Mouse (Mus musculus) heart, postnatal 0 days (tissue): ENCODE results near the gene Gm44502. TPM values are rescaled to one million over a fixed set of nuclear protein-coding genes. Genes with fewer than 3 reads are reported as not detected.

ENCODE experiments used
- ATAC-seq: fragments of 200-750 bp; cut with Nextera tagmentation; 2 replicates; pipeline ENCODE4 v1.8.0; 2017; ENCODE audit warnings: low read depth, moderate number of reproducible peaks, moderate library complexity; ENCODE audit not compliant: insufficient read depth
- DNase-seq: peaks from one replicate; pipeline ENCODE4 v3.0.0-alpha.2; 2016; ENCODE audit warnings: low spot score
- H3K27ac ChIP-seq: fragments of 300-500 bp; sonication (generic); 2 replicates; pipeline ENCODE4 v1.5.1; 2014; ENCODE audit warnings: low read depth, mild to moderate bottlenecking
- H3K27me3 ChIP-seq: fragments of 300-500 bp; sonication (generic); 2 replicates; pipeline ENCODE4 v1.6.1; 2014; ENCODE audit warnings: low read length, mixed read lengths; ENCODE audit not compliant: control insufficient read depth, insufficient read depth
- H3K36me3 ChIP-seq: fragments of 300-500 bp; sonication (generic); replicated peaks from 2 replicates; pipeline ENCODE4 v1.6.1; 2014; ENCODE audit warnings: low read length, mixed read lengths; ENCODE audit not compliant: control insufficient read depth, insufficient read depth
- H3K4me1 ChIP-seq: fragments of 300-500 bp; sonication (generic); 2 replicates; pipeline ENCODE4 v1.6.1; 2014; ENCODE audit warnings: antibody characterized with exemption; ENCODE audit not compliant: control insufficient read depth, insufficient read depth
- H3K4me2 ChIP-seq: fragments of 300-500 bp; sonication (generic); 2 replicates; pipeline ENCODE4 v1.6.1; 2014; ENCODE audit warnings: low read depth, mild to moderate bottlenecking, low read length, moderate library complexity
- H3K4me3 ChIP-seq: fragments of 300-500 bp; sonication (generic); 2 replicates; pipeline ENCODE4 v1.5.1; 2014; ENCODE audit warnings: low read depth, low read length
- H3K9ac ChIP-seq: fragments of 300-500 bp; sonication (generic); replicated peaks from 2 replicates; pipeline ENCODE4 v1.6.1; 2014; ENCODE audit warnings: low read depth, low read length, mixed read lengths
- H3K9me3 ChIP-seq: fragments of 300-500 bp; sonication (generic); replicated peaks from 2 replicates; pipeline ENCODE4 v1.6.1; 2016; ENCODE audit warnings: low read length; ENCODE audit not compliant: control insufficient read depth
- CTCF ChIP-seq: IDR thresholded peaks from 2 replicates; pipeline ENCODE4 v1.5.1; 2016; ENCODE audit warnings: antibody characterized with exemption, control low read depth, low read depth
- EP300 ChIP-seq: IDR thresholded peaks from 2 replicates; pipeline ENCODE4 v1.6.1; 2016; ENCODE audit warnings: antibody characterized with exemption, low read depth
- WGBS: fragments of 180-500 bp; shearing (Covaris S2); extraction: QIAGEN DNeasy Blood & Tissue Kit; methylation state at CpG from one replicate; pipeline ENCODE4 v1.1.7; 2014; 5-methylcytosine and 5-hydroxymethylcytosine counted together
- polyA plus RNA-seq: library from polyadenylated mRNA; unstranded; fragments of >200 nt; fragmentation: Nextera tagmentation; extraction: Ambion mirVana; gene quantifications from 2 replicates; pipeline ENCODE4 v1.2.1, GENCODE M21; 2015
- total RNA-seq: library from RNA; depleted of rRNA; stranded (reverse); fragments of >200 nt; gene quantifications from 2 replicates; pipeline ENCODE4 v1.2.3, GENCODE M21; 2014; ENCODE audit warnings: low replicate concordance

Gene Gm44502
- total and polyA plus RNA-seq, 2 experiments from 2014 or later, result 0.08 to 0.82 TPM

DNA sequence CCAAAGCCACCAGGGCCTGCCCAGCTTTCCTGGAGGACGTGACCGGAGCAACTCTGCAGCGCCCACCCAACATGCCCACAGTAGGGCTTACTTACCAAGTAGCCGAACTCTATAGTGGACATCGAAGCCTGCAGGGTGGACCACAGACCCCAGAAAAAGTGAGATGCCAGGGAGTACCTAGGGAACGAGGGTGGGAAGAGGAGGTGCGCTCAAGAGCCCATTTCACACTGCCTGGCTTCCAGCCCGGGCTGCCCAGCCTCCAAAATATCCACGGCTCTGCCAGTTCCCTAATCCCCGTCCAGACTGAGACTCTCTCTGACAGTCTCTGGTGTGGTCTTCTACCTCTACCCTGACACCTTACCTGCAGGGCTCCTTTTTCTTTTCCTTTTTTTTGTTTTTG lies 2.8 kb downstream of the Gm44502 start:
- ATAC-seq, result no peak
- Histone ChIP-seq H3K27me3 (no peaks in the 10 kb centered on the region), H3K9me3 (no peaks in the 10 kb centered on the region), H3K4me2 (peak overlapping the region; percentile 60; the same call in 1 of the 2 replicates), H3K9ac (no peak overlapping the region), H3K4me3 (no peak overlapping the region), H3K36me3 (peaks cover 18% of the 10 kb centered on the region), H3K4me1 (peaks cover 36% of the 10 kb centered on the region), H3K27ac (peak overlapping the region; percentile 100)
- no peak for DNase-seq
- TF ChIP-seq CTCF (no peak), EP300 (no peak)
- WGBS, result 58% methylated on average over 10 of the region's 10 CpGs

DNA sequence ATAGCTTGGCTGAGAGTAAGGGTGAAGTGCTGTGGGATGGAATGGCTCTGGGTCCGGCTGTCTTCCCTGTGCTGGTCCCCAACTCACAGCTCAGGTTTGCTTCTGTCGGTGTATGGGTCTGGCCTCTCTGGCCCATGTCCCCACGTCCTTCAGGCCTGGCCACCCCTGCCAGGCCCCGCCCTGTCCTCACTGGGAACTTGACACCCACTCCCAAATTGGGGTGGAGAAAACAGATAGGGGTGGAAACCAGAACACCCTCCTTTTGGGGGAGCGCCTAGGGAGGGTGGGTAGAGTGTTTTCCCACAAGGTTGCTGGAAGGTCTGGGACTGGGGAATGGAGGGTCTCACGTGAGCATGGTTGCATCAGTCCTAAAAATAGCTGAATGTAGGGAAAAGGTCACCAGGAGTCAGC lies 3.8 kb downstream of the Gm44502 start, which contains the start of gene Cpt1b:
Cpt1b (minus strand) TSS at position 153 of the 411 bp plus-strand sequence.
- peak; percentile 81 for ATAC-seq
- peak; percentile 92 for DNase-seq
- peak within 1 kb of the TSS; percentile 60 for H3K4me2 ChIP-seq
- no peaks in the 10 kb centered on the region for H3K27me3 ChIP-seq
- peaks cover 33% of the 10 kb centered on the region for H3K4me1 ChIP-seq
- WGBS, result 16% methylated on average over 6 of the region's 6 CpGs
- peak within 1 kb of the TSS; percentile 66 for H3K4me3 ChIP-seq
- peak within 1 kb of the TSS; percentile 93 for H3K9ac ChIP-seq
- H3K27ac ChIP-seq, result peak within 1 kb of the TSS; percentile 100
- no peaks in the 10 kb centered on the region for H3K9me3 ChIP-seq
- peaks cover 27% of the 10 kb centered on the region for H3K36me3 ChIP-seq
- TF ChIP-seq EP300, result peak; percentile 98
- TF ChIP-seq CTCF, result no peak

DNA sequence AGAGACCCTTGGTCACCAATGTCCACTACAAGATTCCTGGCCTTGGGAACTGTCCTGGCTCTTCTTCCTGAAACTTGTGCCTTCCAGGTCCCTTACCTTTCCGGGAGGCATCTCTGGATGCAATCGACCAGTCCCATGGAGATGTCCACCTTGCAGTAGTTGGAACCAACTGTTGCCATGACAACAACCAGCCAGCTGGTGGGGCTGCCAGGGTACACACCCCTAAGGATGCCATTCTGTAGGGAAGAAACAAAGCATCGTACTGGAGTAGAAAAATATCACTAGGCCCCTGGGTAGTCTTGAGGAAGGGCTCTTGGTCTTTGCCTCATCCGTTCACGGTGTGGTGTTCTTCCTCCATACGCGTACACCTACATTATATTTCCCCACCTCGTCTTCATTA lies 4.9 kb downstream of the Gm44502 start:
- H3K9me3 ChIP-seq, result no peaks in the 10 kb centered on the region
- ATAC-seq, result no peak
- peaks cover 37% of the 10 kb centered on the region for H3K36me3 ChIP-seq
- no peak for TF ChIP-seq CTCF
- TF ChIP-seq EP300, result no peak
- peaks cover 33% of the 10 kb centered on the region for H3K4me1 ChIP-seq
- peak overlapping the region; percentile 60 for H3K4me2 ChIP-seq
- peak overlapping the region; percentile 93 for H3K9ac ChIP-seq
- no peaks in the 10 kb centered on the region for H3K27me3 ChIP-seq
- H3K27ac ChIP-seq, result peak overlapping the region; percentile 100
- no peak for DNase-seq
- H3K4me3 ChIP-seq, result peak overlapping the region; percentile 66
- 62% methylated on average over 8 of the region's 8 CpGs for WGBS

DNA sequence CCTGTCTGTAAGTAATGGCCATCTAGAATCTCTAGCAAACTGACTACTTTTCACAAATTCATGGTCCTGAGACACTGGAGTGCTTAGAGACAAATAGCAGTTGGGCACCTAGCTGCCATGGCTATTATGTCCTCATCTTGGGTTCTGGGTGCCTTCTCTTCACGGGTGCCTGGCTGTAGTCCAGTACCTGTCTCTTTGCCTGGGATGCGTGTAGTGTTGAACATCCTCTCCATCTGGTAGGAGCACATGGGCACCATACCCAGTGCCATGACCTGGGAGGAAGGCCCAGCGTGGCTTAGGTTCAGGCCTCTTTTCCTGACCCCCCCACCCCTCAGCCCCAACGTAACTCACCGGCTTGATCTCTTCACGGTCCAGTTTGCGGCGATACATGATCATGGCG lies 7.6 kb downstream of the Gm44502 start:
- H3K27me3 ChIP-seq, result no peaks in the 10 kb centered on the region
- 91% methylated on average over 9 of the region's 9 CpGs for WGBS
- no peak for TF ChIP-seq CTCF
- TF ChIP-seq EP300, result no peak
- peaks cover 53% of the 10 kb centered on the region for H3K36me3 ChIP-seq
- H3K9ac ChIP-seq, result no peak overlapping the region
- H3K9me3 ChIP-seq, result no peaks in the 10 kb centered on the region
- no peak overlapping the region for H3K27ac ChIP-seq
- ATAC-seq (no peak), DNase-seq (no peak)
- H3K4me3 ChIP-seq, result no peak overlapping the region
- H3K4me1 ChIP-seq, result peaks cover 20% of the 10 kb centered on the region
- no peak overlapping the region for H3K4me2 ChIP-seq

DNA sequence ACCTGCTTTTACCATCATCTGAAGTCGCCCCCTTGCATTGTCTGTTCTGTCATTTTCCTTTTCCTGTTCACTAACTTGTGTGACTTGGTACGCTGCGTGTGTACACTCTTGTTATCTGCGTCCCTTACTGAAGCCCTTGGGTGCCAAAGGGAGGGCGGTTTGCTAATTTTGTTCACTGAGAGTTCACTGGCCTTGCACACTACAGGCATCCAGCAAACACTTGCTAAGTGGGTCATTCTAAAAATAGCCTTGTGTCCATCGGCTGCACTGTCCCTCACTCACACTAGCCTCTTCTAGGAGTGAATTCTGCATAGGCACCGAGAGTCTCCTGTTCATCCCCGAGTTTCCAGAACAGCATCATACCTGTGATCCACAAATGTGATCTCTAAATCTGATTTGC lies 14.2 kb downstream of the Gm44502 start:
- DNase-seq, result peak; percentile 89
- Histone ChIP-seq H3K36me3 (peaks cover 41% of the 10 kb centered on the region), H3K27me3 (no peaks in the 10 kb centered on the region), H3K4me2 (peak overlapping the region; percentile 22), H3K27ac (peak overlapping the region; percentile 79), H3K4me3 (no peak overlapping the region), H3K4me1 (no peaks in the 10 kb centered on the region), H3K9me3 (no peaks in the 10 kb centered on the region), H3K9ac (no peak overlapping the region)
- ATAC-seq, result peak; percentile 91
- TF ChIP-seq CTCF (no peak), EP300 (peak; percentile 78; the same call in 1 of the 2 replicates)
- 38% methylated on average over 8 of the region's 8 CpGs for WGBS

DNA sequence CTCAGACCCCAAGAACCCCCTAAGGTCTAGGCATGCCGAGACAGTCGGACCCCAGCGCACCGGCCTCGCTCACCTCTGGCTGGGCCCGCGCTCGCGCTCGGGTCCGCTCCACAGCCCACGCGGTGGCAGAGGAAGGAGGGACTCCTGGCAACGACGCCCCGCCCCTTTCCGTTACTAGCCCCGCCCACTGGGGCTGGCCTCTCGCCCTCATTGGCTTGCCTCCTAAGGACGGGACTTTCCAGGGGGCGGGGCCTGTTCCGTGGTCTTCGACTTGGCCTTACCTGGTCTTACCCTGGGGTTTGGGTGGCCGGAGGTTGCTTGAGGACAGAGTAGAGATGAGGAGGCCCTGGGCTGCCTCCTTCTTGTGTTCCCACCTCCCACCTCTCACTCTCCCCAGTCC lies 19.4 kb downstream of the Gm44502 start, which contains the start of gene Syce3:
Syce3 (minus strand) TSS at position 386 of the 400 bp plus-strand sequence.
- ATAC-seq, result no peak
- WGBS, result 85% methylated on average over 24 of the region's 24 CpGs
- no peaks in the 10 kb centered on the region for H3K36me3 ChIP-seq

More for the DNA sequence above, 19.4 kb downstream of the Gm44502 start, which contains the start of gene Syce3:
- Histone ChIP-seq H3K27ac (no peak within 1 kb of the TSS), H3K4me1 (no peaks in the 10 kb centered on the region), H3K27me3 (no peaks in the 10 kb centered on the region), H3K4me3 (no peak within 1 kb of the TSS), H3K9me3 (peaks cover 20% of the 10 kb centered on the region), H3K9ac (no peak within 1 kb of the TSS), H3K4me2 (no peak within 1 kb of the TSS)
- DNase-seq, result no peak
- TF ChIP-seq CTCF, result no peak
- TF ChIP-seq EP300, result no peak
